Mouse (Mus musculus): ENCODE measurements at regions not wholly inside any gene's neighbourhood (a gene's known extent, or its start where the extent isn't known, plus 50 kb on each side); places are given as distances from the start of the nearest gene placed in this dataset.

DNA sequence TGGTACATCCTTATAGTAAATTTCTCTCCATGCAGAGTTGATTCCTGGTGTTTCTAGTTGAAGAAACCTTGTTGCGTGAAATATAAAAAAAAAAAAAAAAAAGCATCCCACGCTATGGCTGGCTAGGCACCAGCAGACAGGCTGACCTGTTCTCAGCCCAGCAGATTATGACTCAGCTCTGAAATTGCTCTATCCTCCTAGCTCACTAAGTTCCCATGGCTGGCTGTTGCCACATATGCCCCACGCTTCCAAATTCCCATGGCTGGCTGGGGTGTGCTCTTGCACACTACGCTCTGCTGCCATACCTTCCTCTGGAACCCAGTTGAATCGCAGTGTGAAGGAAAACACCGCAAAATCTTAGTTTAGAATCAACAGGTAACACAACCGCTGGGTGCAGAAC, 270.1 kb downstream of the Mid1ip1 start:
- DNase-seq, result peak in 1 of 2 experiments; percentile 2

DNA sequence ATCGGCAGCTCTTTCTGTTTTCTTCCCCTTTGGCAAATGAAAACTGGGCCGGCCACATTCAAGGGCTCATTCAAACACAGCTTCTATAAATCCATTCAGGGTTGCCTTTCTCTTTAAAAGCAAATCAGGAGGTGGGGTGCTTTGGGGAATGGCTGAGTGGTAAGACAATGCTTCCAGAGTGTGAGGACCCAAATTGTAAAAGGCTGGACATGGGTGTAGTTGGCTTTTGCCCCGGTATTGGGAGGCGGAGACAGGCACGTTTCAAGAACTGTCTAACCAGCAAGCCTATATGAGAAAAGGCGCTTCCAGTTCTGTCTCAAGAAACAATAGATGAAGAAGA, 277.0 kb downstream of the Mid1ip1 start:
- no peak for DNase-seq

DNA sequence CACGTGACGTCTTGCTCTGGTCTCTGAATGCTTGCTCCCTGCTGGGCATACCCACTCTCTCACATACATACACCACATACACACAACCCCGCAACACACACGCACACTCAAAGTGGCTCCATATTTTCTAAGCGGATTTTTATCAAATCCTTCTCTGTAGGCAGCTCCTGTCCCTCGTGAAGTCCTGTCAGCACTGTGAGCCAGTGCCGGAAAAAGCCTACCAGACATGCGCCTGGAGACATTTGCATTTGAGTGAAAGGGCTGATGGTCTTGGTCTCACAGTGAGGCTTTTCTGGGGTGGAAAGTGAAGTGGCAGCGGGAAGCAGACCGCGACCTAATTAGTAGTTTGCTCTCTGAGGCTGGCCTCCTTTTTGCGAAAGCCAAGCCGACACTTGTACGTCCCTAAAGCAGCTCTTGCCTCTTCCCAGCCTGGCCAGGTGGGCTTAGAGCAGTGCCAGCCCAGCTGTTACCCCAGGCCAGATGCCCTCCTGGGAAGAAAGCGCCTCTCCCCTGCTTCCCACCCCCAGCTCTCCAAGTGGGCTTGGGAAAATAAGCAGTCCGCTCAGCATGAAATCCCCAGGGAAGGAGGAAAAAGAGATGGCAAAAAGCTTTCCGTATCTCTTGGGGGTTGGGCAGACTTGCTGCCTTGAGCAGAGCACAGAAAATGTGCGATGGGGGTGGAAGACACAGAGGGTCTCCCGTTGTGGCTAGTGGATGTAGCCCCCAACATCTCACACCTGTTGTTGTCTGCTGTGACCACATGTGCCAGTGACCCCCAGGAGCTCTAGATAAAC, 277.6 kb downstream of the Mid1ip1 start:
- DNase-seq, result peak; percentile 17 to 18

DNA sequence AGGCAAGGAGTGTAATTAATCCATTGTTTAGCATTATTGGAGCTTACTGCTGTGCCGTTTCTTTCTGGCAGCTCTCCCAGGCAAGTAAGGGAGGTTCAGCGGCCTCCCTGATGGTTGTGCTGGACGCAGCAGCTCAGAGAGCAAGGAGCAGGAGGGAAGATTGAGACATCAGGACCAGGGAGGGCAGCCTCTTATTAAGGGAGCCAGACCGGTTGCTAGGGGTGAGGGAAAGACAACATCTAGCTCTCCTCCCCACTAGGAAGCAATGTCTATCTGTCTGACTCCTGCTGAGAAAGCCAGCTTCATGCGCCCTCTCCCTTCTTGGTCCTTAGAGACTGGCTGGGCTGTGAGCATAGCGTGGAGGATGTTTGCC, 278.2 kb downstream of the Mid1ip1 start:
- peak in 1 of 2 experiments; percentile 6 for DNase-seq

DNA sequence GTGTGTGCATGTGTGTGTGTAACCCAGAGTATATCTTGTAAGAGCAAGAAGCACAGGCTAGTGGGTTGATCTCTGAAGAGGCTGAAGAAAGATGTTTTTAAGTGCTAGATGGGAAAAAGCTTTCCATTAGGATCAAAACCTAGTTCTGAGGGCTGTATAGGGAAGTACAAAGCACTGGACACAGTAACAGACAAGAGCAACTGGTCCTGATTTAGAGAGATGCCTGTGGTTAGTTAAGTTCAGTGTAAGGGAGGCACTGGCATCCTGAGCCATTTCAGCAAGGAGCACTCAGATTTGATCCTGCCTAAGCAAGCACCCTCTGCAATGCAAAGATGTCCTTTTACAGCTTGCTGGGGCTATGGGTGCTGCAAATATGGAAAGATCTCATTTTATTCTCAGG, 280.1 kb downstream of the Mid1ip1 start:
- DNase-seq, result no peak

DNA sequence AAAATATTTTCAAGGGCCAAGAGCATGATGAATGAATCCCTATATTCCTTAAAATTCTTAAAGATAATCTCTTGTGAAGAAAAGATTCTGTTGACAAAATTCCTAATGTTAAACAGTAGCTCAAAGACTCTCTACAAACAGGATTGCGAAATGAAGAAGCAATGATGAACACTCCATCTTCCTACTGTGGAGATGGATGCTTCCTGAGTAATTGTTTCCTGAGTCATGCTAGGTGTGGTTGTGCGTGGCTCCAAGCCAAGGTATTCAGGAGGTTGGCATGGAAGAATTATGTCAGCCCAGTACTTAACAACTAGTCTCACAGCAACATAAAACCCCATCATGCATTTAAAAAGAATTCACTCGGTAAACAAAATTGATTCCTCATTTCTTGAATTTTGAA, 286.4 kb downstream of the Mid1ip1 start:
- DNase-seq, result peak; percentile 4 to 6

DNA sequence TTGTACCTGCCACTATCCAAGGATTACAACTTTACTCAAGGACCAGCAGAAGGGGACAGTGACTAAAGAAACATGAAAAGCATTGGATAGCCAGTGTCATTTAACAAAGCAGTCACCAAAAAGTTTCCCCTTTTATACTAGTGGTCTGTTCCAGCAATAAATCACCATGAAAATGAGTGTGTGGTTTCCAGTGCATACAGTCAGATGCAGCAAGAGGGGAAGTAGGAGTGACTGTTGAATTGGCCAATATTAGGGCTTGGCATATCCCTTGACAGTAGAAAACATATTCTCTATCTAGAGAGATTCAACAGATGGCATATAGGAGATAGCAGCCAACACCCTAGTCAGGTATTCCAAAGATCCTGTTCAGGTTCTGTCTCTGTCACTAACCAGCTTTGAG, 259.8 kb upstream of the H2al1a start:
- no peak for DNase-seq

DNA sequence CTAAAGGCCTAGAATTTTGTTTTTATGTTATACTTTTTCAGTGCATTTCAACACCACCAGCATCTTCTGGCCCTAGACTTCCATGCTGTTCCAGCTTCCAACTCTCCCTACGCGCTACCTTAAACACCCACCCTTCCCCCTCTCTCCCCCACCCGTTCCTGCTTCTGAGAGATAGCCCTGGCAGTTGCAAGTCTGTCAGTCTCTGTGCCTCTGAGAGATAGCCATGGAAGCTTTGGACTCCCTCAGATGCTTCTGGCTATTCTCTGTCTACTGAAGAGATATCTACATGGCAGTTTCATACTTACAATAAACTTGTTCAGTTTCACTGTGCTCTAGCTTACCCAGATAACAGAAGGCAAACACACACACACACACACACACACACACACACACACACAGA, 252.3 kb upstream of the H2al1a start:
- no peak for DNase-seq

DNA sequence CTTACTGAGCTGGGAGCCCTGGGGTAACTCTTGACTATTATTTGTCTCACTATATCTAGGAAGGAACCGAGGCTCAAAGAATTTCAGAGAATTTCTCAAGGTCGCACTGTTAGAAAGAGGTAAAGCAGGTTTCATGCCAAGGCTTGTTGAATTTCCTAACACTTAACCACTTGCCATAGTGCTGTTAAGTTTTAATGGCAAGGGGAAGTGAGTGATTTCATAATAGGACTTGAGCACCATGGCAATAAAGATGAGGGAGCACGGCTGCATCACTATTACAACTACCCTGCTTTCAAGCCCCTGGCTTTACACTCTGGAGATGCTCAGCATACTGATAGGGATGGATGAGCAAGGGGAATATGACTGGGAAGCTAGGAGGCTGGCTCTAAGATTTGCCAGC, 216.9 kb upstream of the H2al1a start:
- no peak for DNase-seq

DNA sequence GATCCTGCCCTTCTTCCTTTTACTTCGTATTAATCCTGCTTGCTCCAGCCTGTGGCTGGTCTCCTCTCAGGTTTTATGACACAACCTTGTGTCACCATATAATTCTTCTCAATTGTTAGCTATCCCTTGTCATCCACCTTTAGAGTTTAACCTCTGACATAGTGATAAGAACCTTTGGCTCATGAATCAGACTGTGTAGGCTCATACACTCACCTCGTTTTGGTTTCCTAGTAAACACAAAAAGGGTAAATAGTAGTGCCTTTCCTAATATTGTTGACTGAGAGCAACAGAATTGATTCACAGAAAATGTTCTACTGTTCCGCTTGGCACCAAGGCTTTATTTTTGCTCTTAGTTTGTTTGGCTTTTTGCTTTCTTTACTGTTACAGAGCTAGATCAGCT, 216.2 kb upstream of the H2al1a start:
- DNase-seq, result no peak

DNA sequence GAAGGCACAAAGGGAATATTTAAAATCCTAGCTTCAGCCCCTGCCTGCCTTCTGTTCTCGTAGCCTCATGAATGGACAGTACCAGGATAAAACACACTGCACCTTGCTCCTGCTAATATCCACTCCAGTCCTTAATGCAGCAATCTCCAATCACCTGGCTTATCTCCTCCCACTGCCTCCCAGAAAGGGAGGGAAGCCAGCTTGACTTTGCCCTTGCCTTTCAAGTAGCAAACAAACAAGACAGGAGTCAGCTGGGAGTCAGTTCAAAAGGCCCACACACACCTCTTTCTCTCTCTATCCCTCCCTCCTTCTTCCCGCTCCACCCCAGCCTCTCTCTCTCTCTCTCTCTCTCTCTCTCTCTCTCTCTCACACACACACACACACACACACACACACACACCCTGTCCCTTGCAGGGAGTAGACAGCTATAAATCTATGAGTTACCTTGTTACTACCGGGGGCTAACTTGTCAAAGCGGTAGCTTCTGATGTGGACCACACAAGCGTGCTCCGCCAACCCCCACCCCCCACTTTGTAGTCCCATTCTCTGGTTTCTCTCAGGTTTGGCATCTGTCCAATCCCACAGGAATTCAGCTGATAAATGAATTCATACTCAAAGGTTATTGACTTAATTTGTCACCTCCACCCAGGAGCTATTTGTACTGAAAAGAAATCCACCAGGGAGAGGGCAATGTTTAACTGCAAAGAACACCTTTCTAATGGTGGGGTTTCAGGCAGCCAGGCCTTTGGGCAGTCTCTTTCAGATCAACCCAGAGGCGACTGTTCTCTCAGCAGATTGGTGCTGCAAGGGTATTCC, 212.6 kb upstream of the H2al1a start:
- no peak for DNase-seq

DNA sequence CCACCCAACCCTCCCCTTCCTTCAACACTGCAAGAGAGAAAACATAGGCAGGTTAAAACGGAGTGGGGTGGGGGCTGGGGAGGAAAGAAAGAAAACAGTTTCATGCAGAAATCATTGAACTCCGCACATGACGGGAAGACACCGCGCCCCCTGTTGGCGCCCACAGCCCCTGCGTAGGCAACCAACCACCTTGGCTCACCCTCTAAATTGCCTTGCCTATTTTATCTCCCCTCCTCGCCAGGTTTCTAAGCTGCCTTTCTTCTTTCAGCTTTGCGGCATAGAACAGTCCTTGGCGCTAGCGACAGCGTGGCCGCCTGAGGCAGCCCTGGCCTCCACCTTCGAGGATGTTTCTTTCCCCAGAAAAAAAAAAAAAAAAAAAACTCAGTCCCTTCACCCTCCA, 211.1 kb upstream of the H2al1a start:
- peak; percentile 30 to 62 for DNase-seq

DNA sequence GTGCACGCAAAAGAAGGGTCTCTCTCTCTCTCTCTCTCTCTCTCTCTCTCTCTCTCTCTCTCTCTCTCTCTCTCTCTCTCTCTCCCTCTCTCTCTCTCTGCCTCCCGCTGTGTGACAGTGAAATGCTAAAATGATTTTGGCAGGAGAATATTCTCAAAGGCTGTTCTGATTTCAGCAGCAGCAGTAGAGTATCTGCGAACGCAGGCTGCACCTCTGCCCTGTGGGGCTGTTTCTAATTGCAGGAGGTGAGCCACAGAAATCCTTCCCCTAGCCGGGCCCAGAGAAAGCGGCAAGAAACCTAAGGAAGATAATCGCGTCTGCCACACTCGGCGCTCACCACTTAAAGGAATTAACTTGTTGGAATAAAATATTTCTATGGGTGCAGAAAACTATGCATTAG, 210.6 kb upstream of the H2al1a start:
- no peak for DNase-seq

DNA sequence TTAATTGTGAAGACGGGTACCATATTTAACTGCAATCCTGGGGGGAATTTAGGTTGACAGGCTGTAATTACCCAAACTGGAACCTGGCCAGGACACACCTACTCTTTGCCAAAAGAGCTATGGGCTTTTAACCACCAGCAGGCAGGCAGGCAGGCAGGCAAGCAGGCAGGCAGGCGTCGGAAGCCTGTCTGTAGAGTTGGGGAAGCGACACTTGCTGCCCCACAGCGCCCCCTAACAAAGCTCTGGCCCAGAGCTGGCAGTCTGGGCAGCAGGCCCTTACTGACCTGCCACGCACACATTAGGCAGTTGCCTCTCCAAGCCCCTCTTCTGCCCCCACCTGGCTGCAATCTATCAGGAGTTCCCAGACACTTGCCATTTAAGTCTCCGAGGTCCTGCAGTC, 208.6 kb upstream of the H2al1a start:
- peak; percentile 30 to 57 for DNase-seq

DNA sequence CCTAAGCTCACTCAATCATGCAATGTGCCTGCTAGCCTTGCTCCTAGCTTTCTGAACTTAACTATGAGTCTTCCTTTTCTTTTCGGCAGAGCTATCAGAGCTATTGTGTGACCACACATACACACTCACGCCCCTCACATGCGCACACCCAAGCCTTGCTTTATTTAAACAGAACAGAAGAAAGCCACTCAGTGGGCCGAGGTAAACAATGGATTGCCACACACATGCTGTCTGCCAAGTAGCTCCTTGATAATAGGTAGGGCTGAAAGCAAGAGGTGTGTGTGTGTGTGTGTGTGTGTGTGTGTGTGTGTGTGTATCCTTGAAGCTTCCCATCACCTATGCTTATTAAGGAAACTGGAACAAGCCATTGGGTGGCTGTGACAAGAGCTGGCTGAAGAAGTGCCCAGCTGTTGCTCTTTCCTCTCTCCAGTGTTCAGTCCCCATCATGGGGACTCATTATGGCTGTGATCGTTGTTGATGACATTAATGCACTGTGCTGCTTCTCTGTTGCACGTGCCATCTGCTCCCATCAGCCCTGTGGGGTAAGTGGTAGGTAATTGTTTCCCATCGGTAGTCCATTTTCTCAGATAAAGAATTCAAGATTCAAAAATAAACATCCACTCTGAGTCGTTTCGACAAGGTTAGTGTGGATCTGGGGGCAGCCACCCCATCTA, 201.3 kb upstream of the H2al1a start:
- no peak for DNase-seq

DNA sequence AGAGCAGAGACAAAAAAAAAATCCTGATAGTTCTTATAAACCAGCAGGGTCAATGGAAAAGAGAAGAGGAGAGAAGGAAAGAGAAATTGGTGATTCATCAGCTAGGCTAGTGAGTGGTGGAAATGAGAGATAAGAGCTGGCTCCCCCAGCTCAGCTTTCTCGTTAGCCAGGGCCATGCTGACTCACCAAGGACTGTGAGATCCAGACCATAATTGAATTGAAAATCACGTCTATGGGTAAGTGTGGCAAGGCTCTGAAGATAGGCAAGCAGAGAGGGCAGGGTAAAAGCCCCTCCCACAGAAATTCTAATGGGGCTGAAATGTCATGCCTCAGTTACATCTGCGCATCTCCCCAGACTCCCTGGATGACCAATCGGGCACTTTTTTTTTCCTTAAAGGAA, 200.7 kb upstream of the H2al1a start:
- DNase-seq, result peak; percentile 22 to 48

DNA sequence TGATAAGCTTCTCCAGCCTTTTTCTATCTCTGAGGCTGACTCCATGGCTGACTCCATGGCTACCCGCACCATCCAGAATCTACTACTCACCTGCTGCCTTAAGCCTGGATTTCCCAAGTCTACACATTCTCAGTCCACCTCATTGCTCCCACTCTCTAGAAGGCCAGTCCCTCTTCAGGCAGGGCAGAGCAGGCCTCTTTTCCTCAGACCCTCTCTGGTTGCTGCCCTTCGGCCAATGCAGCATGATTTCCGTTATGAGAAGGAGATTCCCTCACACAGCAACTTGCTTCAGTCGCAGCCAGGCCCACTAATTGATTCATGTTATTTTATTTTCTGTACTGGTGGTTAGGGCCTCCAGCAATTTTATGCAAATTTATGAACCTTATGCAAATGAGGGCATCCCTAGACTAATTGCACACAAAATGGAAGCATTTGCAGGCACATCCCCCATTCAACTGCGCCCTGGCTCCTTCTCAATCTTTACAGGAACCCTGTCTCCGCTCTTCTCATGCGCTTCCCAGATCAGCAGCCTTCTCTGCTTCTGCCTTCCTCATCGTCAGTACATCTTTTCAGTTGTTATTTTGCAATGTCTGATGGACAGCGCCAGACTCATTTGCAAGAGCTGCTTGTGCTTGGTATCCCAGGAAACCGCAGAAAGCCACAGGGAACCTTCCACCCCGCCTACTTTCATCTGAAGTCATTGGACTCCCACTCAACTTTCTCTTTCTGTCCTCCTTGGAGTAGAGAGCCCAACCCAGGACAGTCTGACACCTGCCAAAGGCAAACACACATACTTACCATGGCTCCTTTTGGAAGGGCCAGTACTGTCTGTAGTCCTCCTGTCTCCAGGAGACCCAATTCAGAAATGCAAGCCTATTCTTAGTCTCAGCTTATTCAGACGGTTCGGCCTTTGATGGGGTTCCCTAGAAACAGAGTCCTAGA, 199.6 kb upstream of the H2al1a start:
- DNase-seq, result no peak

DNA sequence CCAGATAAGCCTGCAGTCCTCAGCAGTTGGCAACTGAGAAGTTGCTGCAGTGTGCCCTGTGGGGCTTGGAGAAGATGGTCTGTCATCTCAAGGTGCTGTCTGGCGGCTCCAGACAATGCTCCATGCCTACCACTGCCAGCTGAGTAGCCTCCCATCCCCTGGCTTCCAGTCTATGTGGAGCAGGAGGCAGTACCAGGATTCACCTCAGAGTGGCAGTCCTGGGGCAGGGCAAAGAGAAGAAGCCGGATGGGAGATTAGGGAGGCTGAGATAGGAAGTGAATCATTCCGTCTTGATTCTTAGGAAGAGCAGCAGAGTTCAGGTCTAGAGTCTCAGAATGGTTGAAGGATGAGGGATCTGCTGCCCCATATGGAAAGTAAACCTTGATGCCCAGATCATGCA, 198.1 kb upstream of the H2al1a start:
- peak; percentile 28 to 35 for DNase-seq

DNA sequence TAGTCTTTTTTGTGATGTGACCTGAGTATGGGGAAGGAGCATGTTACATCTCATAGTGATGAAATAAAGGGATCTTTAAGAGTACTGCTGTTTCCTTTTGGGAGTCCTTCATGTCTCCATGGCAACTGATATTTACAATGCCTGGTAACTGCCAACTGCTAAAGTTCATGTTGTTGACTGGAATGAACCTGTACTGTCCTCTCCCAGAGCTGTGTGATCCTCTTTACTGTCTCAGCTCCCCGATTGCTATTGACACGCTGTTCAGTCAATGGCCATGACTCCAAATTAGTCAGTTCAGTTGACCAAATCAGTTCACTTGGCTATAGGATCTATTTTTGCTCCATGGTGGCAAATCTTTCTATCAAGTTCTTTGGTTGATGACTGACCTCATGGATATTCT, 167.8 kb upstream of the H2al1a start:
- DNase-seq, result no peak

DNA sequence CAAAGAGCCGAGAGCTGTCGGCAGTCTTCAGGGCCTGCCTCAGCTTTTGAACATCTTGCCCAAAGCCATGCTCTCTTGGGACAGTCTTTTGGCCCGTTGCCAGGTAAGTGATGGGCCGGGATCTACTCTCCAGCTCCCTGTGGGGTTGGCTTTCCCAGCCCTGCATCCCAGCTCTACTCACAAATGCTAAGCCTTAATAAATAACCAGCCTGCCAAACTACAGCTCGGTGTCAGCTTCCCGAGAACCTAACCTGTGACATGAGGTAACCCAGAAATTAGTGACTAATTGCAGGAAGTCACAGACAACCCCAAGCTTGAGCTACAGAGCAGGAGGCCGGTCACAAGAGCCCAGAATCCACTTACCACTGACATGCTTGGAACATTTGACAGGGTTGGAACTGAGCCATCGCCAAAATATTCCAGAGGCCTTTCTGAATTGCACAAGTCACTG, 159.1 kb upstream of the H2al1a start:
- DNase-seq, result peak; percentile 60 to 64

DNA sequence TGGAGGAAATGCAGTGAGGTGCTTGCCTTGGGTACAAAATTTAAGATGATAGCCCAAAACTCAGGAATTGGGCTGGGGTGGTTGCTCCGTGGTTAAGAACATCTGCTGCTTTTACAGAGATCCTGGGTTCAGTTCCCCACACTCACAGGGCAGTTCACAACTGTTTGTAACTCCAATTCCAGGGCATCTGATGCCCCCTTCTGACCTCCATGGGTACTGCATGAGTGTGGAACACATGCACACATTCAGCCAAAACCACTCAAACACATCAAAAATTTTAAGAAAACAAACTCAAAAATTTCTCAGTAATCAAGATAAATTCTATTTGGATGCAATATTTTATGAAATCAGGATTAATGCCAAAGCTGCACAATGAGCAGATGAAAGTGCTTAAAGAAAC, 157.8 kb upstream of the H2al1a start:
- peak in 1 of 2 experiments; percentile 9 for DNase-seq

DNA sequence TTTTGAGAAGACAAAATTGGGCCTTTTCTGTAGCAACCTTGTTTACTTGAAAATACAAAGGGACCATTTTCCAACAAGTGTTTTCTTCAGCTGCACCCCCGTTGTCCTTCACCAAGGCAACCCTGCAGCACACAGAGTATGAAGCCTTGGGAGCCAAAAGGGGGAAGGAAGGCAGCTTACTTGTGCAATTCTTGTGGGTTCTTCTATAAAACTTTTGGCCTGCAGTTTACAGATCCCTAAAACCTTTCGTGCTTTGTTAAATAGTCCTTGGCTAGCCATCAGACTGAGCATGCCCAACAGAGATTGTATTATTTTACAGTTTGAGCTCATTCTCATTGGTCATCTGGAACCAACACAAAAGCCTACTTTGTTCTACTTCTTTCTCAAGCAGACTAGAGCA, 140.6 kb upstream of the H2al1a start:
- DNase-seq, result no peak

All from adrenal gland, postnatal 36 days (tissue).